Mouse (Mus musculus): ENCODE data around the gene Ifitm5. TPM values are rescaled to one million over a fixed set of nuclear protein-coding genes. Genes with fewer than 3 reads are reported as not detected.

Gene Ifitm5
- polyA plus RNA-seq, 1 experiment from 2014 or later: 1.3 TPM

DNA sequence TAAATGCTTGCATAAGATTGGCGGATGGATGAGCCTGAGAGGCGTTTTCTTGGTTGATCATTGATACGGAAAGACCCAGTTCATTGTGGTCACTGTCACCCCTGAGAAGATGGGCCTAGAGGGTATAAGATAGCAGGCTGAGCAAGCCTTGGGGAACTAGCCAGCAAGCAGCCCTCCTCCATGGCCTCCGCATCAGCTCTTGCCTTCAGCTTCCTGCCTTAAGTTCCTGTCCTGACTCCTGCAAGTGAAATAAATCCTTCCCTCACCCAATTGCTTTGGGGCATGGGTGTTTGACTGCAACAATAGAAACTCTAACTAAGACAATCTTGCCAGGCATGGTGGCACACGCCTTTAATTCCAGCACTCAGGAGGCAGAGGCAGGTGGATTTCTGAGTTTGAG is 9.9 kb upstream of the Ifitm5 start:
- Histone ChIP-seq H3K4me3 (ENCODE audit: low read depth, low read length) (no peak overlapping the region), H3K4me1 (ENCODE audit: insufficient read depth) (peaks cover 9% of the 10 kb centered on the region), H3K9me3 (ENCODE audit: low read depth, low read length) (no peaks in the 10 kb centered on the region), H3K27ac (ENCODE audit: low read depth) (no peak overlapping the region), H3K36me3 (ENCODE audit: insufficient read depth) (no peaks in the 10 kb centered on the region), H3K4me2 (no peak overlapping the region), H3K9ac (no peak overlapping the region), H3K27me3 (ENCODE audit: insufficient read depth, low read length) (no peaks in the 10 kb centered on the region)
- ATAC-seq (ENCODE audit: insufficient read depth) (no peak), DNase-seq (no peak)
- WGBS: 76% methylated on average over 5 of the region's 5 CpGs
- TF ChIP-seq CTCF (IDR thresholded peaks at IDR 0.05; ENCODE audit: low read depth): no peak

DNA sequence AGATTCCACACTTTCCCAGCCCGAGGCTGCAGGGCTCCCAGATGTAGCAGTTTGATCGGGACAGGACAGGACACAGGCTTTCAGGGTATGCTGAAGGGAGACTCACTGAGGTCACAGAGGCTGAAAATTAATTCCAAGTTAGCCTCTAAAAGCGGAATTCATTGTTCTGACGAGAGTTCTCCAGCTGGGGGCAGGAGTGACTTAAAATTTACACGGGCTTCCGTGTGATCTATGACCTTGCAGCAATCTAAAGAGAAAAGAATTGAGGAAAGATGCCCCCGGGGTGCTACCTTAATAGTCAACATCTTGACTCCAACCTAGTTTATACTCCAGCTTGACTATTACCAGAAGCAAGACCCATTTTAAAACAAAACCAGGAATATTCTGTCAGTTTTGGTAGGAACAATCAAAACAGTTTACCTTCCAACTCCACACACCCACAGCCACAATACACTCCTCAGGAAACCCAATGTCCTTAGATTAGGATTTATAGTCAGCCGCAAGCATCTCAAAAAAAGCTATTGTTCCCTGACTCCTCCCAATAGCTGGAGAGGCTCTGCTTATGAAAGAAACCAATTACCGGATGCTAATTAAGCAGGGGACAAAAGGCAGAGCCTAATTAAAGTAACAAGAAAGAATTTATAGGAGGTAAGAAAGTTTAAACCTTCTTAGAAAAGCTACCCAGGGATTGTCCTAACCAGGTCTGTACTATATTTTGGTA is 9.2 kb upstream of the Ifitm5 start:
- peak; percentile 52 for TF ChIP-seq CTCF (IDR thresholded peaks at IDR 0.05; ENCODE audit: low read depth)
- H3K36me3 ChIP-seq (ENCODE audit: insufficient read depth): no peaks in the 10 kb centered on the region
- WGBS: 15% methylated on average over 9 of the region's 9 CpGs
- H3K27me3 ChIP-seq (ENCODE audit: insufficient read depth, low read length): no peaks in the 10 kb centered on the region
- no peak overlapping the region for H3K4me3 ChIP-seq (ENCODE audit: low read depth, low read length)
- H3K27ac ChIP-seq (ENCODE audit: low read depth): no peak overlapping the region
- H3K4me1 ChIP-seq (ENCODE audit: insufficient read depth): peaks cover 12% of the 10 kb centered on the region
- H3K4me2 ChIP-seq: no peak overlapping the region
- peak; percentile 85 for DNase-seq
- H3K9ac ChIP-seq: no peak overlapping the region
- ATAC-seq (ENCODE audit: insufficient read depth): no peak
- H3K9me3 ChIP-seq (ENCODE audit: low read depth, low read length): no peaks in the 10 kb centered on the region

DNA sequence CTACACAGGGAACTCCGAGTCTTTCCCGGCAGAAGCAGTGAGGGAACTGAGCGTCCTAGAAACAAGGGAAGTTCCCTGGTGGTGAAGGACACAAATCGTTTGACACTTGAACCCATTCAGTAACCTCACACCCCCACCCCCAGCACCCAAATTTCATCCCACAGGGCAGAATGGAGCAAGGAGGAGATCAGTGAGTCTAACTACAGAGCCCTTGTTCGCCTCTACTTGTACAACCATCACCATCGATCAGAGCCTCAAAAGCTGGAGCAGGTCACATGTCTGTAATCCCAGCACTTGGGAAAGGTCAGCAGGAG is 6.4 kb upstream of the Ifitm5 start:
- no peaks in the 10 kb centered on the region for H3K36me3 ChIP-seq (ENCODE audit: insufficient read depth)
- no peak for TF ChIP-seq CTCF (IDR thresholded peaks at IDR 0.05; ENCODE audit: low read depth)

DNA sequence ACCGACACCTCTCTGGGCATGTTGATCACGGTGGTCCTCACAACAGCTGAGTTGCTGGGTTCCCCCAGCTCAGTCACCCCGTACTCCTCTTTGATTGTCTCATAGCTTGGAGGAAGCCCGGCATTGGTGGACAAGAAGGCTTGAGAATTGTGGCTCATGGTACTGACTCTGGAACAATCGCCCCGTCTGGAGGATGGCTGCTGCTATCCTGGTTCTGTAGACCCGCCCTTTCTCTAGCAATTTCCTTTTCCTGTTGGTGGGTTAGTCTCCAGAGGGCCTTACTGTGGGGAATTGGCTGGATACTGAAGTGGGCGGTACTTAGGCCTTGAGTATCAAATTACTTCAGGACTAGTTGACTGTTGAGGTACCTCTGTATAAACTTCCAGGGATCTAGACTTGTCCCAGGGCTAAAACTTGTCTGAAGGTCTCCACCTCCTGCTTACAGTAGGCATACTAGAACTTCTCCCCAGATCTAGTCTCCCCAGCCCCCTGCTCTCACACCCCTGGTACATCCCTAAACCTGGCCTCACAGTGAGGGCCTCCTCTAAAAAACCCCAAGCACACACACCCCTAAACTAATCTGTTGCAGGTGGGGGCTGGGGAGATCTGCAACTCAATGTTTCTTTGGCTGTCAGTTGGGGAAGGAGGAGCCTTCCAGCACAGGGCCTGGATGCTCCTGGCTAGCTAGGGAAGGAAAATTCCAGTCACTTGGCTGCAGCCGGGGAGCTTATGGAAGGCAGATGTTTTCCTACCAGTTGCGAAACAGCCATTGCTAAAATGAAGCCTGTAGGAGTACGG is 5.9 kb upstream of the Ifitm5 start, which contains the start of the genes Gm45717 and Ifitm2:
TSS of gene Gm45717 (minus strand) at position 180 of the 798 bp plus-strand sequence.
TSS of gene Ifitm2 (minus strand) at position 230 of the 798 bp plus-strand sequence.
- TF ChIP-seq CTCF (IDR thresholded peaks at IDR 0.05; ENCODE audit: low read depth): no peak
- ATAC-seq (ENCODE audit: insufficient read depth) (peak; percentile 92), DNase-seq (peak; percentile 97)
- H3K36me3 ChIP-seq (ENCODE audit: insufficient read depth): no peaks in the 10 kb centered on the region
- peak within 1 kb of the TSS; percentile 67 for H3K9ac ChIP-seq
- H3K27me3 ChIP-seq (ENCODE audit: insufficient read depth, low read length): no peaks in the 10 kb centered on the region
- H3K27ac ChIP-seq (ENCODE audit: low read depth): peak within 1 kb of the TSS; percentile 96
- peak within 1 kb of the TSS; percentile 60 for H3K4me3 ChIP-seq (ENCODE audit: low read depth, low read length)
- 2% methylated on average over 10 of the region's 11 CpGs for WGBS
- no peaks in the 10 kb centered on the region for H3K9me3 ChIP-seq (ENCODE audit: low read depth, low read length)
- H3K4me1 ChIP-seq (ENCODE audit: insufficient read depth): peaks cover 17% of the 10 kb centered on the region
- H3K4me2 ChIP-seq: peak within 1 kb of the TSS; percentile 90

More for the DNA sequence above, 6.4 kb upstream of the Ifitm5 start:
- no peaks in the 10 kb centered on the region for H3K9me3 ChIP-seq (ENCODE audit: low read depth, low read length)
- peak overlapping the region; percentile 90 for H3K4me2 ChIP-seq
- ATAC-seq (ENCODE audit: insufficient read depth): peak; percentile 2; the same call in 1 of the 2 replicates
- no peaks in the 10 kb centered on the region for H3K27me3 ChIP-seq (ENCODE audit: insufficient read depth, low read length)
- WGBS: 32% methylated on average over 6 of the region's 6 CpGs
- peak overlapping the region; percentile 6 for H3K9ac ChIP-seq
- peak overlapping the region; percentile 96 for H3K27ac ChIP-seq (ENCODE audit: low read depth)
- peaks cover 17% of the 10 kb centered on the region for H3K4me1 ChIP-seq (ENCODE audit: insufficient read depth)
- no peak overlapping the region; the same call in 1 of the 2 replicates for H3K4me3 ChIP-seq (ENCODE audit: low read depth, low read length)
- DNase-seq: no peak

DNA sequence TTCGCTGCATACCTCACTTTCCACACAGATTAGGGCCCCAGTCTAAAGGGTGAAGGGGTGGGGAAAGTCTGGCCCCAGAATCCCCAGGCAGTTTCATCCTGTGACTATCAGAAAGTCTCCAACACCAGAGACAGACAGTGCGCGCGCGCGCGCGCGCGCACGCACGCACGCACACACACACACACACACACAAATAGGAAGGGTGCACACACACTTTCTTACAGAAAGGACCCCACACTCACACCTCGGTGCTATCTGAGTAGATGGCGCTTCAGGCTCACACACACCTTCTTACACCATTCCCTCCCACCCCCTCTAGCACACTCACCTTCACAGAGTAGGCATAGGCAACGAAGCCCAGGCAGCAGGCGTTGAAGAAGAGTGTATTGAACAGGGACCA is 5.3 kb upstream of the Ifitm5 start:
- Histone ChIP-seq H3K4me1 (ENCODE audit: insufficient read depth) (peaks cover 18% of the 10 kb centered on the region), H3K4me3 (ENCODE audit: low read depth, low read length) (peak overlapping the region; percentile 60), H3K9ac (peak overlapping the region; percentile 67), H3K9me3 (ENCODE audit: low read depth, low read length) (no peaks in the 10 kb centered on the region), H3K27me3 (ENCODE audit: insufficient read depth, low read length) (no peaks in the 10 kb centered on the region), H3K4me2 (peak overlapping the region; percentile 90), H3K27ac (ENCODE audit: low read depth) (peak overlapping the region; percentile 96), H3K36me3 (ENCODE audit: insufficient read depth) (0 out of 2 replicates have a peak, but pooled peaks cover under 1% of the 10 kb centered on the region)
- WGBS: 9% methylated on average over 17 of the region's 17 CpGs
- TF ChIP-seq CTCF (IDR thresholded peaks at IDR 0.05; ENCODE audit: low read depth): no peak
- DNase-seq (peak; percentile 66), ATAC-seq (ENCODE audit: insufficient read depth) (peak; percentile 36)

DNA sequence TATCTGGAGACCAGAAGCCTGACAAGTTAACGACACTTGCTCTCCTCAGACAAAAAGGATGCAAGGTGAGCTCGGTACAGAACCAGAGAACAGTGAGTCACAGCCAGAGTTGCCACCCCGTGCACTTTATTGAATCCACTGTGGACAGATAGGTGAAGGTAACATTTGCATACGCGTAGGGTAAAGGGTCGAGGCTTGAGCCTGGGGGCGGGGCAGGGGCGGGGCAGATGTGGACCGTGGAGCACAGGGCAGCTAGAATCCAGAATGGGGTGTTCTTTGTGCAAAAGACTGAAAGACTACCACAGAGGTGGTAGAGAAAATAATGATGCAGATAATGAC is 4.6 kb upstream of the Ifitm5 start:
- no peaks in the 10 kb centered on the region for H3K9me3 ChIP-seq (ENCODE audit: low read depth, low read length)
- no peaks in the 10 kb centered on the region for H3K27me3 ChIP-seq (ENCODE audit: insufficient read depth, low read length)
- H3K4me3 ChIP-seq (ENCODE audit: low read depth, low read length): peak overlapping the region; percentile 60
- H3K9ac ChIP-seq: peak overlapping the region; percentile 67
- ATAC-seq (ENCODE audit: insufficient read depth) (no peak), DNase-seq (no peak)
- no peak for TF ChIP-seq CTCF (IDR thresholded peaks at IDR 0.05; ENCODE audit: low read depth)
- H3K27ac ChIP-seq (ENCODE audit: low read depth): peak overlapping the region; percentile 44; the same call in 1 of the 2 replicates
- WGBS: 4% methylated on average over 9 of the region's 9 CpGs
- H3K4me1 ChIP-seq (ENCODE audit: insufficient read depth): peaks cover 20% of the 10 kb centered on the region
- H3K36me3 ChIP-seq (ENCODE audit: insufficient read depth): peaks cover 7% of the 10 kb centered on the region; the same call in 1 of the 2 replicates
- peak overlapping the region; percentile 90 for H3K4me2 ChIP-seq
